Mouse (Mus musculus) olfactory bulb, adult 2 months (tissue): ENCODE data around the gene Ctso. TPM values are rescaled to one million over a fixed set of nuclear protein-coding genes. Genes with fewer than 3 reads are reported as not detected.

Experiments used
- H3K27ac ChIP-seq: fragments of 200-500 bp; 2 replicates; pipeline ENCODE4 v1.5.1; 2012; ENCODE audit warnings: low read depth, low read length; ENCODE audit not compliant: insufficient read depth
- H3K4me1 ChIP-seq: fragments of 200-500 bp; 2 replicates; pipeline ENCODE4 v1.6.1; 2012; ENCODE audit warnings: low read length; ENCODE audit not compliant: control insufficient read depth, insufficient read depth
- H3K4me3 ChIP-seq: fragments of 200-500 bp; 2 replicates; pipeline ENCODE4 v1.5.1; 2012; ENCODE audit warnings: mild to moderate bottlenecking, low read depth, low read length, moderate library complexity; ENCODE audit not compliant: insufficient read depth
- CTCF ChIP-seq: fragments of 200-500 bp; IDR thresholded peaks from 2 replicates; pipeline ENCODE4 v1.5.1; 2012; ENCODE audit warnings: low read depth, mild to moderate bottlenecking, low read length, moderate library complexity; ENCODE audit not compliant: insufficient read depth
- POLR2A ChIP-seq: fragments of 200-500 bp; IDR thresholded peaks from 2 replicates; pipeline ENCODE4 v1.6.1; 2012; ENCODE audit warnings: mild to moderate bottlenecking, low read depth, low read length, moderate library complexity; ENCODE audit not compliant: insufficient read depth
- WGBS: fragments of 180-500 bp; shearing (Covaris S2); methylation state at CpG from one replicate; pipeline ENCODE4 v1.1.7; 2018; 5-methylcytosine and 5-hydroxymethylcytosine counted together
- polyA plus RNA-seq: library from polyadenylated mRNA; stranded (reverse); fragments of >200 nt; gene quantifications from 2 replicates; pipeline ENCODE4 v1.2.4, GENCODE M21; 2012; ENCODE audit warnings: low replicate concordance; ENCODE audit not compliant: missing spikeins, insufficient read depth, insufficient read length

Gene Ctso
- polyA plus RNA-seq: not detected in 2 replicates

GRCm38 (mm10) chr3:81932141-81933101 is at the start of gene Ctso:
Ctso (plus strand) TSS chr3:81932601.
- 6% methylated on average over 27 of the region's 27 CpGs for WGBS
- peak within 1 kb of the TSS; percentile 72 for H3K4me3 ChIP-seq
- no peaks in the 10 kb centered on the region for H3K4me1 ChIP-seq
- TF ChIP-seq POLR2A (no peak), CTCF (peak; percentile 51; the same call in 1 of the 2 replicates)
- peak within 1 kb of the TSS; percentile 70 for H3K27ac ChIP-seq

DNA sequence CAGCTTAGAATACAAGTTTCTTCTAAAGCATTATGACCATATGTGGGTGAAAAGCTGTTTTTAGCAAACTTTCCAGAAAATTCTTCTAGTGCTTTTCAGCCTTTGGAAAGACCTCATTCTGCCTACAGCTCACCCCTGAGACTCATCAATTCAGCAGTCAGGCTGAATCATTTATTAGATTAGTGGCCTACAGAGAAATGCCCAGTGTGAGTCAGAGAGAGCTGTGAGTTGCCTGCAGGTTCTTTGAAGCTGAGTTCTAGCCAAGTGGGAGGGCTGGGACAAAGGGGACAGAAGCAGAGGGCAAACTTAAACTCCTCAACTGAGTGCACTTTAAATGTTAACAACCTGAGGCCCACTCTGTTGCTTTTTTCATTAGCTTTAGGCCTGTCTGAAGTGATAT is 48.5 kb upstream of the Ctso start:
- Histone ChIP-seq H3K27ac (no peak overlapping the region), H3K4me1 (no peaks in the 10 kb centered on the region), H3K4me3 (no peak overlapping the region)
- TF ChIP-seq POLR2A (no peak), CTCF (no peak)

- H3K27ac ChIP-seq: no peak overlapping the region
- no peak overlapping the region for H3K4me3 ChIP-seq
- TF ChIP-seq CTCF: no peak
- TF ChIP-seq POLR2A: no peak
- no peaks in the 10 kb centered on the region for H3K4me1 ChIP-seq
- 87% methylated on average over 2 of the region's 2 CpGs for WGBS
Observed at GRCm38 (mm10) chr3:81885566-81885965, 46.8 kb upstream of the Ctso start.

- H3K27ac ChIP-seq: no peak overlapping the region
- no peaks in the 10 kb centered on the region for H3K4me1 ChIP-seq
- TF ChIP-seq POLR2A (no peak), CTCF (no peak)
- H3K4me3 ChIP-seq: no peak overlapping the region
- 53% methylated on average over 6 of the region's 6 CpGs for WGBS
Observed at GRCm38 (mm10) chr3:81889137-81889536, 43.3 kb upstream of the Ctso start.

DNA sequence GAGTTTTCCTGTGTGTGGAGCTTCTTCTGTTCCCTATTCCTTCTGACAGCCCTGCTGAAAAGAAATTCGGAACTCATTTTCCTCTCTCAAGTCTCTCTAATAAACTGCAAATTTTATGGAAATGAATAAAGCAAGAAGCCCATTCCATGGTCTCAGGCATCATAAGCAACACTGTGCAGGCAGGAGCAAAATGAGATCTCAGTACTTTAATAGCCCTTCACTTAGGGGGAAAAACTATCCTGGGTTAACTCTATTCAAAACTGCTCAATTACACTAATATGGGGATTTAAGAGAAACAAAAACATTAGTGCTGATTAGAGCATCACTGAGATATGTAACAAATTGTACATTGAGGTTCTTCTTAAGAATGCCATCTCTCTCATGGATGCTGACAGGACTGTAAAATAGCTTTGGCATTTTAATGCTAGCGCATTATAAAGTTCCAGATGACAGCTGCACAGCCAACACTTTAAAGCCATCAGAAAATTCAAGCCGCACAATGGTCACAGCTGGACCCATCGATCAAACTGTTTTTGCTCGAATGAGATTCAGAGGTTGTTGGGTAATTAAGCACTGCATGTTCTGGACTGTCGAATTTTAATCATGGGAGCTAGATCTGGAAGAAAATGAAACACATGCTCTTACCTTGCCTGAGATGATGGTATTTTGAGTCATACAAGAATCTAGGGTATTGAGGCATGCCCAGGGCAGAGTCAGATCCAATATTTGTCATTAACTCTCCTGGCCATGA is 21.9 kb upstream of the Ctso start:
- Histone ChIP-seq H3K27ac (no peak overlapping the region), H3K4me1 (no peaks in the 10 kb centered on the region), H3K4me3 (no peak overlapping the region)
- WGBS: 37% methylated on average over 6 of the region's 6 CpGs
- TF ChIP-seq POLR2A: no peak
- no peak for TF ChIP-seq CTCF

DNA sequence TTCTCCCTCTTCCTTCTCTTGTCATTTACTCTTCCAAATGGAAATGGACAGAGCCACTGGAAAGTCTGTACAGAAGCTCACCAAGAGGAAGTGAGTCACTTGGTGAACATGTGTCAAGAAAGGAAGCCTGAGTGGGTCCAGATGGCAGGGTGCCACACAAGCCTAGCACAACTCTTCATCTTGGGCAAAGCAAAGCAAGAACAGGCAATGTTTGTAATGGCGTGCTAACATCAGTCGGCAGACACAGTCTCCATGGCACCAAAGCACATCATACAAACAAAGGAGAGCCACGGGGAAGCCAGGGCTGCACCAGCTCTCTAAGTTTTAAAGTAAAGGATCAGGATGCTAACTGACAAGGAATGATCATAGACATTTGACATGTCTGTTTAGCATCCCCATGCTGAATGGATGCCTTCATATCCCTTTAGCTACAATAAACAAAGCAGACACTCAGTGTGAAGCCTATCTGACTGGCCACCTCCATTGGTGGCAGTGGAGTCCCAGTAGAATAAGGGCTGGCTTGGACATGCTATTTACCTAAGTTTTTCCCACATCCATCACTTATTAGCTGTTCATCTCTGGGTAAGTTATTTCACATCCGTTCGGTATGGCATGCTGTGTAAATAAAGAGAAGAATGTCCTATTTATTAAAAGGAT is 16.2 kb upstream of the Ctso start:
- H3K4me3 ChIP-seq: no peak overlapping the region
- no peak overlapping the region for H3K27ac ChIP-seq
- H3K4me1 ChIP-seq: peaks cover 5% of the 10 kb centered on the region
- WGBS: 68% methylated on average over 5 of the region's 5 CpGs
- TF ChIP-seq POLR2A: no peak
- no peak for TF ChIP-seq CTCF

- 77% methylated on average over 3 of the region's 3 CpGs for WGBS
- Histone ChIP-seq H3K27ac (peak overlapping the region; percentile 64), H3K4me3 (no peak overlapping the region), H3K4me1 (peaks cover 5% of the 10 kb centered on the region)
- TF ChIP-seq POLR2A (no peak), CTCF (no peak)
Observed at GRCm38 (mm10) chr3:81917354-81917935, 15.0 kb upstream of the Ctso start.

- Histone ChIP-seq H3K27ac (peak overlapping the region; percentile 41), H3K4me1 (peaks cover 8% of the 10 kb centered on the region), H3K4me3 (no peak overlapping the region)
- 67% methylated on average over 8 of the region's 8 CpGs for WGBS
- TF ChIP-seq POLR2A (no peak), CTCF (no peak)
Observed at GRCm38 (mm10) chr3:81918215-81918614, 14.2 kb upstream of the Ctso start.
